Mouse (Mus musculus) left cerebral cortex, postnatal 25 days (tissue): Measurements from ENCODE around the gene Ier3. TPM values are rescaled to one million over a fixed set of nuclear protein-coding genes. Genes with fewer than 3 reads are reported as not detected.

Experiments used
- DNase-seq, 2 experiments: peaks; one replicate each; pipeline ENCODE4 v3.0.0; 2022; ENCODE audit warnings: low spot score in 2 of 2, mixed read lengths in 1 of 2
- intact Hi-C: fragments of 180-260 bp; cut with DNase I; formaldehyde crosslinking; loops from one replicate; pipeline ENCODE4 v1.15.1; 2025
- total RNA-seq, 2 experiments: library from RNA; stranded (reverse); gene quantifications; 2 replicates each; pipeline ENCODE4 v1.2.3; 2021

Gene Ier3
- total RNA-seq, 2 experiments from 2014 or later: 11.2 to 12.5 TPM

GRCm38 (mm10) chr17:35809395-35809794 lies 12.1 kb upstream of the Ier3 start:
- intact Hi-C loops: no loop called here
- DNase-seq: no peak

DNA sequence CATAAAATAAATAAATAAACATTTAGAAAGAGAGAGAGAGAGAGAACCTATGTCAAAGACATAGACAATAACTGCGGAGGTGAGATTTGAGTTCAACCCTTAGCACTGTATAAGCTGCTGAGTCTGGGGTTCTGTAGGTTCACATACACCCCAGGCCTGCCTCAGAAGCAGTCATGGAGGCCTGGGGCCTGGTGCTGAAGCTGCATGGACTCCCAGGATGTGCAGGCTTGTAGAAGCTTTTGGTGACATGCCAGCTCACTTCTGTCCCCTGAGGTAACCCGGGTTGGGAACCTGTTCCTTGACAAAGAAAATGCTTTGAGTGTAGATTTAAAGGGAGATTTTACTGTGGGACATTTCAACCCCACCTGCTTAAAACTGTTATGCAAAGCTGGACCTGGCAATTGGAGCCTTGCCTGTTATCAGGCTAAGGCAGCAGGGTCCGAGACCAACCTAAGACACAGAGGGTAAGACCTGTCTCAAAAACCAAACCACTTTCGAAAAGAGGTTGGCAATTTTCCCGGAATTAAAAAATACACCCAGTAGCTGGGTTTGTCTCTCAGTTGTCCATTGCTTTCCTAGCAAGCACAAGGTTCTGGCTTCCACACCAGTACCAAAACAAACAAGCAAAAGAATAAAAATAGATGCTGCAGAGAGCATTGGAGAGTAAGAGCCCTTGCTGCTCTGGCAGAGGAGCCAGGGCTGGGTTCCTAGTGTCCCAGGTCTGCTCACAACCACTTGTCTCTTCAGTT lies 10.4 kb upstream of the Ier3 start:
- intact Hi-C loops: no loop called here
- DNase-seq: no peak

DNA sequence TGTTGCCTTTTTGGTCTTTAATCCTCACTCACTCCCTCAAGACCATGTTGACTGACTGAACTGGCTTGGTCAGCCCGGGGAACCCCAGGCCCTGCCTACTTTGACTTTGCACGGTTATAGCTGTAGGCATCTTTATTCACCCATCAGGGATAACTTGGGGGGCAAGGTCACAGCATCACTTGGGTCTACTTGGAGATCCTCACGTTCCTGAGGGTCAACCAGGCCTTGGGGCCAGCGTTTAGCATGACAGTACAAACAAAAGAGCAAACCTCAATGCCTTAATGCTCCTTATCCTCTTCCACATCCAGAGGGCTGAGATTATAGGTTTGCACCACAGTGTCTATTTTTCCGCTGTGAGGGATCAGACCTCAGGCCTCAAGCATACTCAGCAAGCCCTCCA lies 9.2 kb upstream of the Ier3 start:
- intact Hi-C loops: no loop called here
- DNase-seq: no peak

GRCm38 (mm10) chr17:35812736-35813135 lies 8.7 kb upstream of the Ier3 start:
- peak in 1 of 2 experiments; percentile 4 for DNase-seq
- intact Hi-C loops: no loop called here

- DNase-seq: peak; percentile 52 to 75
- intact Hi-C loops: no loop called here
Measured at GRCm38 (mm10) chr17:35813245-35813647, 8.2 kb upstream of the Ier3 start.

GRCm38 (mm10) chr17:35813653-35814052 lies 7.8 kb upstream of the Ier3 start:
- DNase-seq: no peak
- intact Hi-C loops: no loop called here

DNA sequence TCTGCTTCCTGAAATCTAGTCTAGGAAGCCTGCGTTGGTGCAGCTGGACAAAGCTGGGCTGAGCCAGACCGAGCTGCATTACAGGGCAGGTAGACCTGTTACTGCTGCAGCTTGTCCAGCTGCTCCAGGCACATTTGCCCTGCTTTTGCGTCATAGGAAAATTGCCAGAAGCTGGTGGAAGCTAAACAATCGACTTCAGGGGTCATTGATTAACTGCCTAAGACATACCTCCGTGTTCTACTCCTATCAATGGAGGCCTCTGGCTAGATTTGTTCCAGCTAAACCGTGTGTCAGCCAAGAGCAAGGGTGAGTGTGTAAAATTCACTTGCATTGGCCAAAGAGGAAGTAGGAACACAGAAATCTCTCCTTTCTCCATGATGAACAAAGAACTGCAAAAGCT lies 6.8 kb upstream of the Ier3 start:
- intact Hi-C loops: no loop called here
- DNase-seq: no peak

- intact Hi-C loops: no loop called here
- no peak for DNase-seq
Measured at GRCm38 (mm10) chr17:35815836-35816235, 5.6 kb upstream of the Ier3 start.

DNA sequence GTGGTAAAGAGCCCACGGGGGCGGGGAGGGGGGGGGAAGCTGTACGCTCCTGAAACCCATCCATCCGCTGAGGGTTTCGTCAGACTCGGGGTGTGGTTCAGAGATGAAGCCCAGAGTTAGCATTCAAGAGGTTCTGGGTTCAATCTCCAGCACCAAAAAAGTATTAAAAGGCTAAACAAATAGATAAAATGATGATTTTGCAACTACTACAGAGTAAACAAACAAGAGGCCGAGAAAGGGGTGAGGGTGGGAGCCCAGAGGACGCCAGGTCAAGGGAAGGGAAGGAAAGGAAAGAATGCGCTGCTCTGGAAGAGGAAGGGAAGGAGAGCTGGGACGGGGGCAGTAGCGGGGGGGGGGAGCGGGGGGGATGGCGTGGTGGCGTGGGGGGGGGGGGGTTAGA lies 4.8 kb upstream of the Ier3 start:
- intact Hi-C loops: no loop called here
- DNase-seq: no peak

DNA sequence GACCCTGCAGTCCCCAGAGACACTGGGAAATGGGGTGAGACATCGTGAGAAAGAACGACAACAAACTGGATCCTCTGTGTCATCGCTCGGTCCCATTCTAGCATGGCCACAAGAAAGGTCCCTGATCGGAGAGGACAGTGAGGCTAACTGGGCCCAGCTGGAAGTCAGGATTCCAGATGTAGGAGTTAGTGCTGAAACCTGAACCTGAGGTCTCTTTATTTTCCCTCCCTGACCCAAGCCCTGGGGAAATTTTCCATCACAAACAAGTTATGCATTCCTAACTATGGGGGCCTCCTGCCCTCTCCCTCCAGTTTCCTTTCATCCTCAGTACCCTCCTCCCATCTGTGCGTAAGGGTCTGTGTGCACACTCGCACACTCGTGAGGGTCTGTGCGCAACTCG lies 4.3 kb upstream of the Ier3 start:
- intact Hi-C loops: no loop called here
- no peak for DNase-seq

DNA sequence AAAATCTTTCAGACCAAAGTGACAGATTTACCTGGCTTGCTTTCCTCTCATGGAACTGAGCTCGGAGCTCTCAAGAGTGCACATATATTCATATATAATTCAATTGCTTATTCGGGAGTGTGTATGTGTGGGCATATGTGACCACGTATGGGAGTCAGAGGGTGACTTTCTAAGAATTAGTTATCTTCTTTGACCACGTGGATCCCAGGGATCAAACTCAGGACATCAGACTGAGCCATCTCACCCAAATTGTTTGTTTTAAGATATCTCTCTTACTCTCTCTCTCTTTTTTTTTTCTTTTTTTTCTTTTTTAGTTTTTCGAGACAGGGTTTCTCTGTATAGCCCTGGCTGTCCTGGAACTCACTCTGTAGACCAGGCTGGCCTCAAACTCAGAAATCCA lies 1.4 kb upstream of the Ier3 start:
- no peak for DNase-seq
- intact Hi-C loops: no loop called here

DNA sequence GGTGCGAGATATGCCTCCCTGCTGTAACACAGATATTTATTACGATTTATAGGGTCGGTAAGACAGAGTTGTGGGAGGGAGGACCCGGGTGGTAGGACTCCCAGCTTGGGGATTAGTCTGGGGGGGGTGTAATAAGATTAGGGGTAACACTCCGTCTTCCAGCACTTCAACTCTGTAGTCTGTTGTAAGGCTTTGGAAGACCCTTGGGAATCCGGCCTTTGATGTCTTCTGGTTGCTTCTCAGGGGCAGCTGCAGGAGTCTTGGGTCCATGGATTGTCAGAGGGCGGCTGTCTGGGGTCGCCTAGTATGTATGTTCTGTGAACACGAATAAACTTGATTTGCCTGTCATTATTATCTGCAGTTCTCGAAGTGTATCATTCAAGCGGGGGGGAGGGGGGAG lies 1.1 kb downstream of the Ier3 start:
- DNase-seq: no peak
- intact Hi-C loops: loop anchor here (2.0 kb wide), 1 partner anchor 84 kb away; no protein-coding TSS in a partner anchor

- intact Hi-C loops: loop anchor here (2.0 kb wide), 1 partner anchor 84 kb away; no protein-coding TSS in a partner anchor
- peak; percentile 68 to 81 for DNase-seq
Measured at GRCm38 (mm10) chr17:35822964-35823937, 1.8 kb downstream of the Ier3 start, which contains the start of gene Flot1. Gene Flot1, plus strand, starts transcription at chr17:35823230.

DNA sequence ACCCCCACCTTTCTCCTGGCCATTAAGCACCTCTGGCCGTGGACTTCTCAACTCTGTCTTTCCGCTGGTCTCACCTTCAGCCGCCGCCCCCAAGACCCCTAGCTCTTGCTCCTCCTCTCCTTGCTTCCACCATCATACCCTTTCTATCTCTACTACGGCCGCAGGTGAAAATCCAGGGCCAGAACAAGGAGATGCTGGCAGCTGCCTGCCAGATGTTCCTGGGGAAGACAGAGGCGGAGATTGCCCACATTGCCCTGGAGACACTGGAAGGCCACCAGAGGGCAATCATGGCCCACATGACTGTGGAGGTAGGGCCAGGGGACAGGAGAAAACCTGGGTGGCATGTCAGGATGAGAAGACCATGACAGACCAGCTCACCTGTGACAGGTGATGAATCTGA lies 2.9 kb downstream of the Ier3 start:
- intact Hi-C loops: no loop called here
- no peak for DNase-seq

GRCm38 (mm10) chr17:35825109-35825850 lies 3.8 kb downstream of the Ier3 start:
- no peak for DNase-seq
- intact Hi-C loops: no loop called here

- intact Hi-C loops: loop anchor here (10.0 kb wide), 1 partner anchor 145 kb away; the partner anchor contains the start of gene Gnl1
- DNase-seq: peak; percentile 87 to 88
Measured at GRCm38 (mm10) chr17:35829737-35830136, 8.3 kb downstream of the Ier3 start.

DNA sequence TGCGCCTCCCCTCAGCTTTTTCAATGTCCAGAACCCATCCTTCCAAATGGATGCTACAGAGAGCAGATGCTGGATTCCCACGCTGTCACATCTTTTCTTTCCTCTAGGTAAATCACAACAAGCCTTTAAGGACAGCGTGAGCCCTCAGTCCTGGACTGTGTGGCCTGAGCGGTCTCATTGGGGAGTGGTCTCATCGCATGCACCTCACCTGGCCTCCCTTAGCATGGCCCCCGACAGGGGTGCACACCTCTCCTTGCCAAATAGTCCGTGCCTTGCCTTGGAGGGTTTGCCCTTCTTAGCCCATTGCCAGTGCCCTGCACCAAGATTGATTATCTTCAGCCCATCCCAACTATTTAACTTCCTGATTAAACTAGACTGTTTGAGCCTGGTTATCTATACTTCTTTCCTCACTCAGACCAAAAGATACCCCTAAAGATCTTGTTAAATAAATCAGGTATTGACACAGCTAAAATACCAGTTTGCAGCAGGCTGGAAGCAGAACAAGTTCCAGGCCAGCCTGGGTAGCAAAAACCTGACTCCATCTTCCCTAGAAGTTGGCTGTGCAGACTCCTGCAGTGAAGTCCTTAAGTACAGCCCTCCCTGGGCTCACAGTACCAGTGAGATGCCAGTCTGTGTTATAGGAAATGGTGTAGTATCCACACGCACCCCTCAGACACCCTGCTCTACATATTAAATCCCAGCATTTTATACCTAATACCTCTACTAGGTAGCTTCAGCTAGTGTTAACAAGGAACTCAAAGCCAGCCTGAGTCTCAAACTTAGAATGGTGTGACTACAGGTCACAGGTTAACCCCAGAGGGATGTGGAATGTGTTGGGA lies 11.1 kb downstream of the Ier3 start:
- no peak for DNase-seq
- intact Hi-C loops: loop anchor here (10.0 kb wide), 1 partner anchor 142 kb away; the partner anchor contains the start of gene Gnl1

DNA sequence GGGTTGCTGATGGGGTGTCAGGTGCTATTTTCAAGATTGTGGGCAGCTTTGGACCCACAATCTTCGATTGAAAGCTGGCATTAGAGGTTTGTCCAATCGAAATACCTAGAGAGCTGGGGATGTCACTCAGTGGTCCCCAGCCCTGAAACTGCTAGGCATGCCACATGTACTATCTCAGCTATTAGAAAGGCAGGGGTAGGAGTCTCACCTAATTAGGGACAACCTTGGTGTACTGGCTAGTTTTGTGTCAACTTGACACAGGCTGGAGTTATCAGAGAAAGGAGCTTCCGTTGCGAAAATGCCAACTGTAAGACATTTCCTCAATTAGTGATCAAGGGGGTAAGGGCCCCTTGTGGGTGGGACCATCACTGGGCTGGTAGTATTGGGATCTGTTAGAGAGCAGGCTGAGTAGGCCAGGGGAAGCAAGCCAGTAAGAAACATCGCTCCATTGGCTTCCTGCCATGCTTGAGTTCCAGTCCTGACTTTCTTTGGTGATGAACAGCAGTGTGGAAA lies 11.8 kb downstream of the Ier3 start:
- intact Hi-C loops: loop anchor here (10.0 kb wide), 1 partner anchor 142 kb away; the partner anchor contains the start of gene Gnl1
- DNase-seq: no peak
